Mouse (Mus musculus): ENCODE measurements at regions not wholly inside any gene's neighbourhood (a gene's known extent, or its start where the extent isn't known, plus 50 kb on each side); places are given as distances from the start of the nearest gene placed in this dataset.

DNA sequence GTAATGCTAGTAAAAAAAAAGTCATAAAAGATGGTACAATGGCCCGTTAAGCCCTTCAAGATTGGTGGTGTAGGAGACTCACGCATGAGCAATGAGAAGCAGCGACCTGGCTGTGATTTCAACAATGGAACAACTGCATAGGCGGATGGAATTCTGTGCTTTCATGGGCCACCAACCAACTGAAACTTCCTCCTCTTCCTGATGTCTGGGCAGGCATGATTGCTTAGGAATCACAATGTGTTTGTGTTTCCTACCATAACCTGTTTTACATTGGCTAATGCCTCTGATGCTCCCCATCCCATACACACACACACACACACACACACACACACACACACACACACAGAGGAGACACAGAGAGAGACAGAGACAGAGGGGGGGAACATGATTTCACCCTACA, 416.9 kb downstream of the Efna5 start:
- Histone ChIP-seq H3K4me1 (ENCODE audit: insufficient read depth) (0 out of 2 replicates have a peak, but pooled peaks cover 5% of the 10 kb centered on the region), H3K36me3 (ENCODE audit: insufficient read depth) (no peaks in the 10 kb centered on the region), H3K27ac (ENCODE audit: low read depth) (no peak overlapping the region), H3K4me2 (no peak overlapping the region), H3K9ac (no peak overlapping the region), H3K9me3 (ENCODE audit: low read depth, low read length) (no peaks in the 10 kb centered on the region), H3K4me3 (ENCODE audit: low read depth, low read length) (no peak overlapping the region), H3K27me3 (ENCODE audit: insufficient read depth, low read length) (no peaks in the 10 kb centered on the region)
- DNase-seq: no peak
- WGBS: 94% methylated on average over 4 of the region's 4 CpGs
- TF ChIP-seq CTCF (IDR thresholded peaks at IDR 0.05; ENCODE audit: low read depth): no peak
- ATAC-seq (ENCODE audit: insufficient read depth): no peak

DNA sequence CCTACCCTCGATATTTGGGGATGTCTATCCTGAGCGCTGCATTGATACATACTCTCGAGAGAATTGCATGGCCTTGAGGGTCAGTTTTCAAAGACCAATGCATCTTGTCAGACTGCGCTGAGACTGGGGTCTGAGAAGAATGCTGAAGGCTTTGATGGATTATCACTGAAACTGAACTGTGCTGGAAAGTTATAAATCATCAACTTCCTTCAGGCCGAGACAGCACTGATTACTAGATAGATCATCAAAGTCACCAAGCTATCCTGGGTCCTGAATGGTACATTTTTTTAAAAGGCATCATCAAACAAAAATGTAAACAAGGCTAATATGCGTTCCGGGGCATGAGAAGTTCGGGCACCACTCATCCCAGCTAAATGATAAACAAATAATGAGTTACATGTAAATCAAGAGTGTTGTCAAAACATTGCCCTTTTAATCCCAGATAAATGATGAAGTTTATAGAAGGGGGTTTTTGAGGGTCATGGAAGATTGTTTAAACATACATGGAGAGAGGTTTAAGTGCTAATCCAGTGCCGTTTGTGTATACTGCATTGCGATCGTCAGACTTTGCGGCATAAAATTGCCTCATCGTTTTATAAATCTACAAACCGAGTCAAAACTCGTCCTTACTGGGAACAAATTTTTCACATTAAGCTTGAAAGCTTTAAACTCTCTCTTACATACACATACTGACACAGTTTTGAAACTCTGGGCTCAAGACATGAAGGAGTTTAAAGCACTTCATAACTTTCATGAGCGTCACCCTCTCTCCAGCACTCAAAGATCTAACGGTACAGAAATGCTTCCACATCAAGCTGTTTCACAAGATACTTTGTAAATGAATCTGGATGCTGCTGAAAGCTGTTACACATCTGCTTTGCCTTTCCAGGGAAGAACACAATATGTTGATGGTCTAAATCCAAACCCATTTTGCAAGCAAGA, 419.5 kb downstream of the Efna5 start:
- peak overlapping the region; percentile 28 for H3K4me2 ChIP-seq
- 10% methylated on average over 17 of the region's 17 CpGs for WGBS

DNA sequence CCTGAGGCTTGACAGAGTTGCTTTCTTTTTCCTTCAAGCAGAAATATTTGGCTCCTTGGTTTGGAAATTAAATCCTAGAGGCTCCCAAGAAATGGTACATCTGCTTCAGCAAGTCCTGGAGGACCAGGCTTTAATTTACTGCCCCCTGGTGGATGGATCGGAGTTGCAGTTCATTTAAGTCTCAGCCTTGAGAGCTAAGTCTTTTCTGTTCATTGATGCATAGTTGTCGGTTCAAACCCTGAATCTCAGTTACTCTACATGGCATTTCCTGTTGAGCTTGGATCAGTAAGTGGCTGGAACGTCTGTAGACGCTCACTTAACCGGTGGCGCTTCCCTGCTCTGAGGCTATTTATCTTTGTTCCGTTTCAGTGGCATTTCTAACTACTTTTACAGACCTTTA, 422.2 kb downstream of the Efna5 start:
- no peak overlapping the region for H3K4me3 ChIP-seq (ENCODE audit: low read depth, low read length)
- 0 out of 2 replicates have a peak, but pooled peaks cover 5% of the 10 kb centered on the region for H3K4me1 ChIP-seq (ENCODE audit: insufficient read depth)
- no peak overlapping the region for H3K27ac ChIP-seq (ENCODE audit: low read depth)
- WGBS: 41% methylated on average over 7 of the region's 7 CpGs
- ATAC-seq (ENCODE audit: insufficient read depth) (no peak), DNase-seq (peak; percentile 91)
- H3K27me3 ChIP-seq (ENCODE audit: insufficient read depth, low read length): no peaks in the 10 kb centered on the region
- TF ChIP-seq CTCF (IDR thresholded peaks at IDR 0.05; ENCODE audit: low read depth): peak; percentile 74
- H3K4me2 ChIP-seq: no peak overlapping the region
- no peak overlapping the region for H3K9ac ChIP-seq
- H3K36me3 ChIP-seq (ENCODE audit: insufficient read depth): no peaks in the 10 kb centered on the region
- H3K9me3 ChIP-seq (ENCODE audit: low read depth, low read length): no peaks in the 10 kb centered on the region

More for the DNA sequence above, 419.5 kb downstream of the Efna5 start:
- Histone ChIP-seq H3K9me3 (ENCODE audit: low read depth, low read length) (no peaks in the 10 kb centered on the region), H3K4me1 (ENCODE audit: insufficient read depth) (0 out of 2 replicates have a peak, but pooled peaks cover 5% of the 10 kb centered on the region), H3K36me3 (ENCODE audit: insufficient read depth) (no peaks in the 10 kb centered on the region), H3K4me3 (ENCODE audit: low read depth, low read length) (no peak overlapping the region), H3K9ac (no peak overlapping the region), H3K27ac (ENCODE audit: low read depth) (no peak overlapping the region), H3K27me3 (ENCODE audit: insufficient read depth, low read length) (no peaks in the 10 kb centered on the region)
- no peak for TF ChIP-seq CTCF (IDR thresholded peaks at IDR 0.05; ENCODE audit: low read depth)
- peak; percentile 72; the same call in 1 of the 2 replicates for ATAC-seq (ENCODE audit: insufficient read depth)
- peak; percentile 68 for DNase-seq

DNA sequence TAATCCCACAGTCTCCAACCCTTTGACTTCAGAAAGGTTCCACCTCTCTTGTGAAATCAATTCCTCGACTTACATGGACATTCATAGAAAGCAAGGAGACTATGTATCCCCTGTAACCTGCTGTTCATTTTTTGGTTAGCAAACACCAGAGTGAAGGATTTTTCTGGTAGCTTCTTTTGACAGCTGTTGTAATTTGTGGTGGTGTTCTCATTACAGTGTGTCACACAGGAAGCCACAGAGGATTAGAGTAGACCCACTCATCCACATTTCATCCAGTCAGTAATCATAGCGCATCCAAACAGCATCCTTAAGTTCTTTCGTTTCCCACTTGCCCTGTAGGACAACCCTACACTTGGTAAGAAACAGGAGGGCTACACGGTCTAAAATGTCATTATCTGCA, 443.1 kb downstream of the Efna5 start:
- Histone ChIP-seq H3K4me1 (ENCODE audit: insufficient read depth) (no peaks in the 10 kb centered on the region), H3K4me3 (ENCODE audit: low read depth, low read length) (no peak overlapping the region), H3K9ac (no peak overlapping the region), H3K27me3 (ENCODE audit: insufficient read depth, low read length) (no peaks in the 10 kb centered on the region), H3K36me3 (ENCODE audit: insufficient read depth) (no peaks in the 10 kb centered on the region), H3K9me3 (ENCODE audit: low read depth, low read length) (no peaks in the 10 kb centered on the region), H3K27ac (ENCODE audit: low read depth) (no peak overlapping the region), H3K4me2 (no peak overlapping the region)
- no peak for TF ChIP-seq CTCF (IDR thresholded peaks at IDR 0.05; ENCODE audit: low read depth)
- 67% methylated on average over 4 of the region's 4 CpGs for WGBS
- ATAC-seq (ENCODE audit: insufficient read depth): no peak
- no peak for DNase-seq

DNA sequence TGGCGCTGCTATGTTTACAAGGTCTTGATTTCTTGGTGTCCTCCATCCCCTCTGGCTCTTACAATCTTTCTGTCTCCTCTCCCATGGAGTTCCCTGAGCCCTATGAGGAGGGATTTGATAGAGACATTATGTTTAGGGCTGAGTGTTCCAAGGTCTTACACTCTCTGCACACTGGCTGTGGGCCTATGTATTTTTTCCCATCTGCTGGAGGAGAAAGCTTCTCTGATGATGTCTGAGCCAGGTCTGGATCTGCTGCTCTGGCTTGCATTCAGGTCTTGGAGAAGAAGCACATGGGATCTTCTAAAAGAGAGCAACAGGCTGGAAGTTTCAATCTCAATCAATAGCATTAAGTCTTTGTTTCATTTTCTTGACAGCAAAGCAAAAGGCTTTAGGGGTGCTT, 445.1 kb downstream of the Efna5 start:
- H3K4me1 ChIP-seq (ENCODE audit: insufficient read depth): no peaks in the 10 kb centered on the region
- H3K4me3 ChIP-seq (ENCODE audit: low read depth, low read length): no peak overlapping the region
- no peak overlapping the region for H3K9ac ChIP-seq
- DNase-seq (no peak), ATAC-seq (ENCODE audit: insufficient read depth) (no peak)
- no peaks in the 10 kb centered on the region for H3K9me3 ChIP-seq (ENCODE audit: low read depth, low read length)
- no peak overlapping the region for H3K4me2 ChIP-seq
- no peak for TF ChIP-seq CTCF (IDR thresholded peaks at IDR 0.05; ENCODE audit: low read depth)
- WGBS: 73% methylated on average over 1 of the region's 1 CpGs
- H3K27ac ChIP-seq (ENCODE audit: low read depth): no peak overlapping the region
- no peaks in the 10 kb centered on the region for H3K36me3 ChIP-seq (ENCODE audit: insufficient read depth)
- H3K27me3 ChIP-seq (ENCODE audit: insufficient read depth, low read length): no peaks in the 10 kb centered on the region

DNA sequence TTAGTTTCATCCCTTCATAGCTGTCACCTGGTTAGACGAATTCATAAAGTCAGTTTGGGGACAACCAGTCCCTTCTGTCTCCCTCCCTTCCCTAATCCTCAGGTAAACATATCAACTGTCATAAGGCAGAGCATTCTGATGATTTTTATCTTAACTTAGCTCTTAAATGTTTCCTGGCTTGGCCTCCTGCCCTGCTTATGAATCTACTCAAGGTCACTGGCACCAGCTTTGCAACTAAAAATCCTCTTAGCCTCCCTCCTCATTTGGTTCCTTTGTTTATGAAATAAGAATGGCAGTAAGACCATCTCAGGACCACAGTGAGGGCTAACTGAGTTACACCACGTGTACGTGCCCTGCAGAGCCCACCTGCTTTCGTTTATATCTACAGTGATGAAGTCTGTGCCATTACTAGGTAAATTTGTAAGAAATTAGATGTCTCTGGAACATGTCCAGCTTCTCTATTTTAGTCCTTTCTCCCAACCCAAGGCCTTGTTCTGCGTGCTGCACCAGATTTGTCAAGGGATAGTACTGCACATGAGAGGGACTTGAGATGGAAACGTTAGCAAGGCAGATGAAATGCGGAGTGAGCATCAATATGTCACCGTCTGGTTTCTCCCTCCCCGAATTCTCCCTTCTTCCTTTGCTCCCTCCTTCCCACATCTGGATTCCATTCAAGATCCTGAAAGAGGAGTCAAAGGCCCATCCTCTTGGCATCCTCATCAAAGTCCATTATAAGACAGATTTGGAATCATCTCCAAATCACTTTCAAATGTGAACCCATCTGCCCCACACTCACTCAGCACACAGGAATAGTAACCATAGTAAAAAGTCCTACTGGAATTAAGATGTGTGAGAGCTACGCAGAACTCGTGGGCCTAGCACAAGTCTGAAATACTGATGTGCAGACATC, 457.4 kb downstream of the Efna5 start:
- DNase-seq: peak; percentile 77

DNA sequence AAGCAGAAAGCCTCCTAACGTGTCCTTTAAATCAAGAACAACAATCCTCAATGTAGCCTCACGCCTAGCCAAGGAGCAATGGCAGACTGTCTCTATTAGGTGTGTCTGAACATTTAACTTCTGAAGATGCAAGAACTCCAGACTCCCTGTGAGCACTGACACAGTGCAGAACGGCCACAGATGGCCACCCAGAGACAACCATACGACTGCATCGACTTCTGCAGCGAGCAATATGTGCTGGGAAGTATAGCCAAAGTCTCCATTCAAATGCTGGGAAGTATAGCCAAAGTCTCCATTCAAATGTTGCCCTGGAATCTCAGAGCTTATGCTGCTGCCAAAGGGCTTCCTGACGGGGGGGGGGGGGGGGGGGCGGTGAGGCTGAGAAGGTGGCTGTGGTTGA, 463.5 kb downstream of the Efna5 start:
- DNase-seq (no peak), ATAC-seq (ENCODE audit: insufficient read depth) (no peak)
- no peak overlapping the region for H3K27ac ChIP-seq (ENCODE audit: low read depth)
- TF ChIP-seq CTCF (IDR thresholded peaks at IDR 0.05; ENCODE audit: low read depth): no peak
- 78% methylated on average over 7 of the region's 8 CpGs for WGBS
- H3K9me3 ChIP-seq (ENCODE audit: low read depth, low read length): no peaks in the 10 kb centered on the region
- no peaks in the 10 kb centered on the region for H3K27me3 ChIP-seq (ENCODE audit: insufficient read depth, low read length)
- H3K36me3 ChIP-seq (ENCODE audit: insufficient read depth): no peaks in the 10 kb centered on the region
- H3K4me3 ChIP-seq (ENCODE audit: low read depth, low read length): no peak overlapping the region
- H3K9ac ChIP-seq: no peak overlapping the region
- H3K4me1 ChIP-seq (ENCODE audit: insufficient read depth): no peaks in the 10 kb centered on the region
- H3K4me2 ChIP-seq: no peak overlapping the region

More for the DNA sequence above, 457.4 kb downstream of the Efna5 start:
- Histone ChIP-seq H3K9ac (no peak overlapping the region), H3K9me3 (ENCODE audit: low read depth, low read length) (no peaks in the 10 kb centered on the region), H3K4me1 (ENCODE audit: insufficient read depth) (no peaks in the 10 kb centered on the region), H3K36me3 (ENCODE audit: insufficient read depth) (no peaks in the 10 kb centered on the region), H3K27me3 (ENCODE audit: insufficient read depth, low read length) (no peaks in the 10 kb centered on the region), H3K27ac (ENCODE audit: low read depth) (no peak overlapping the region), H3K4me2 (no peak overlapping the region), H3K4me3 (ENCODE audit: low read depth, low read length) (no peak overlapping the region)
- 41% methylated on average over 11 of the region's 11 CpGs for WGBS
- no peak for TF ChIP-seq CTCF (IDR thresholded peaks at IDR 0.05; ENCODE audit: low read depth)
- peak; percentile 75 for ATAC-seq (ENCODE audit: insufficient read depth)
